Mouse (Mus musculus) stomach, embryonic 16.5 days (tissue): ENCODE data around the gene Ms4a13. TPM values are rescaled to one million over a fixed set of nuclear protein-coding genes. Genes with fewer than 3 reads are reported as not detected.
A peak's percentile ranks its signal among the peaks of the same experiment; 100 is the strongest.
"Not testable (repeated sequence)": the region's sequence is repeated elsewhere in the genome, so short reads cannot be mapped to it uniquely, and the experiment has no call there.

ENCODE experiments used
- ATAC-seq: fragments of 200-750 bp; cut with Nextera tagmentation; 2 replicates; pipeline ENCODE4 v1.8.0; 2017; ENCODE audit warnings: moderate number of reproducible peaks, moderate TSS enrichment; ENCODE audit not compliant: insufficient read depth, low FRiP score
- H3K27ac ChIP-seq: fragments of 300-500 bp; sonication (generic); 2 replicates; pipeline ENCODE4 v1.5.1; 2014; ENCODE audit warnings: low read length
- H3K27me3 ChIP-seq: fragments of 300-500 bp; sonication (generic); 2 replicates; pipeline ENCODE4 v1.6.1; 2014; ENCODE audit warnings: low read length, control low read depth, mixed read lengths; ENCODE audit not compliant: control insufficient read depth, insufficient read depth
- H3K36me3 ChIP-seq: fragments of 300-500 bp; sonication (generic); 2 replicates; pipeline ENCODE4 v1.6.1; 2014; ENCODE audit warnings: low read length; ENCODE audit not compliant: control insufficient read depth, insufficient read depth
- H3K4me1 ChIP-seq: fragments of 300-500 bp; sonication (generic); 2 replicates; pipeline ENCODE4 v1.6.1; 2014; ENCODE audit warnings: low read length, control low read depth, mixed read lengths; ENCODE audit not compliant: control insufficient read depth, insufficient read depth
- H3K4me2 ChIP-seq: fragments of 300-500 bp; sonication (generic); 2 replicates; pipeline ENCODE4 v1.6.1; 2014; ENCODE audit warnings: low read depth, low read length, mixed read lengths
- H3K4me3 ChIP-seq: fragments of 300-500 bp; sonication (generic); replicated peaks from 2 replicates; pipeline ENCODE4 v1.5.1; 2014; ENCODE audit warnings: mild to moderate bottlenecking, low read length
- H3K9ac ChIP-seq: fragments of 300-500 bp; sonication (generic); 2 replicates; pipeline ENCODE4 v1.6.1; 2014; ENCODE audit warnings: low read length
- H3K9me3 ChIP-seq: fragments of 300-500 bp; sonication (generic); replicated peaks from 2 replicates; pipeline ENCODE4 v1.6.1; 2016; ENCODE audit warnings: low read length, control low read depth; ENCODE audit not compliant: control insufficient read depth
- WGBS: fragments of 180-500 bp; shearing (Covaris S2); extraction: QIAGEN DNeasy Blood & Tissue Kit; methylation state at CpG from one replicate; pipeline ENCODE4 v1.1.7; 2014; 5-methylcytosine and 5-hydroxymethylcytosine counted together
- polyA plus RNA-seq: library from polyadenylated mRNA; unstranded; fragments of >200 nt; fragmentation: Nextera tagmentation; extraction: Ambion mirVana; gene quantifications from 2 replicates; pipeline ENCODE4 v1.2.1, GENCODE M21; 2015

Ms4a13 gene
- polyA plus RNA-seq, 1 experiment from 2014 or later: not detected

DNA sequence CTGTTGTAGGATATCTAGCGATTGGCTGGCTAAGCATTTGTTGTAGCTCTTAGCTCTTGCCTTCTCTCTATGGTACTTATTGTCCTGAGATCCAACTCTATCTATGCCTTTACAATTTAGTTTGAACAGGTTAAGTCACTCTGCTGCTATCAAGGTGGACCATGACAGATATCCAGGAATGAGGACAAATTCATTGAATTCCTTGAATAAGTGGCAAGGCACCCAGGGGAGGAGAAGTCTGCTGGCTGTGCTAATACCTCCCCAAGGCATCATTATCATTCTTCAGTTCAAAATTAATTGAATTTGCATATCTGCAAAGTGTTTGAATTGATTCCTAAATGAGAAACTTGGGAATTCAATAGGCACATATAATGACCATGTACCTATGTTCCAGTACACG lies 19.1 kb downstream of the Ms4a13 start:
- Histone ChIP-seq H3K9ac (no peak overlapping the region), H3K27me3 (no peaks in the 10 kb centered on the region), H3K4me2 (no peak overlapping the region), H3K27ac (no peak overlapping the region), H3K9me3 (no peaks in the 10 kb centered on the region), H3K4me3 (no peak overlapping the region), H3K36me3 (no peaks in the 10 kb centered on the region), H3K4me1 (no peaks in the 10 kb centered on the region)
- no peak for ATAC-seq
- WGBS: 61% methylated on average over 2 of the region's 2 CpGs

DNA sequence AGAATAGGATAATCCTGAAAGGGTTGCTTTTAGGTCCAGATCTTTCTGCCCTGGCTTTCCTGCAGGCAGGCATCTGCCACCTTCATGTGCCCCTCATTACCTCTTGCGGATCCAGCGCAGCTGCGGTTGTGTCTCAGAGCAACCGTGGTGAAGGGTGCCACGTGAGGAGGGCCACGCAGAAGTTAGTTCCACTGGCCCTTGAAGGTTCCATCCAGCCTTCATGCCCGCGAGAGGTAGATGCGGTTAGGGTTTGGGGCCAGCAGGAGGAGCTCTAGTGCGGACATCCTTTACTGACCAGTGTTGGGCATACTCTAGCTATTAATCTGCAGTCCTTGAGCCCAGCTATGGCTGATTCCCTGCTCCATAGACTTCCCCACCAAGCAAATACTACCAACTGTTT lies 31.4 kb downstream of the Ms4a13 start, which contains the start of gene 1700025F22Rik:
TSS of gene 1700025F22Rik (minus strand) at position 149 of the 400 bp plus-strand sequence.
- no peak within 1 kb of the TSS for H3K4me3 ChIP-seq
- no peak within 1 kb of the TSS for H3K9ac ChIP-seq
- no peak within 1 kb of the TSS for H3K27ac ChIP-seq
- no peaks in the 10 kb centered on the region for H3K4me1 ChIP-seq
- 40% methylated on average over 10 of the region's 10 CpGs for WGBS
- no peak within 1 kb of the TSS for H3K4me2 ChIP-seq
- no peaks in the 10 kb centered on the region for H3K9me3 ChIP-seq
- no peaks in the 10 kb centered on the region for H3K36me3 ChIP-seq
- ATAC-seq: no peak
- H3K27me3 ChIP-seq: no peaks in the 10 kb centered on the region

DNA sequence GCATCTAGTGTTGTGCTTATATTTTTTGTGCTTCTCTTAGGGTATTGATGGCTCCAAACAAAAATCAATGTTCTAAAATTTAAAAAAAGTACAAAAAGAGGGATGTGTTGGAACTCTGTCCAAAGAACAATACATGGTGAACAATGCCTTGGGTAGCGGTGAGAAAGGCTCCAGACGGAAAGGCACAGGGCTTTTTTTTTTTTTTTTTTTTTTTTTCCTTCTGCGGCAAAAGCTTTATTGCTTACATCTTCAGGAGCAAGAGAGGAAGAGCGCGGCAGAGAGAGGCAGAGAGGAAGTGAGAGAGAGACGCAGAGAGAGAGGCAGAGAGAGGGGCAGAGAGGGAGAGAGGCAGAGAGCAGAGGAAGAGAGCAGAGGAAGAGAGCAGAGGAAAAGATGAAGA lies 38.6 kb downstream of the Ms4a13 start:
- H3K36me3 ChIP-seq, ATAC-seq, H3K4me3 ChIP-seq, H3K4me2 ChIP-seq, H3K27ac ChIP-seq, H3K27me3 ChIP-seq, H3K9me3 ChIP-seq, H3K4me1 ChIP-seq, H3K9ac ChIP-seq: not testable (repeated sequence)
- WGBS: 83% methylated on average over 6 of the region's 6 CpGs

DNA sequence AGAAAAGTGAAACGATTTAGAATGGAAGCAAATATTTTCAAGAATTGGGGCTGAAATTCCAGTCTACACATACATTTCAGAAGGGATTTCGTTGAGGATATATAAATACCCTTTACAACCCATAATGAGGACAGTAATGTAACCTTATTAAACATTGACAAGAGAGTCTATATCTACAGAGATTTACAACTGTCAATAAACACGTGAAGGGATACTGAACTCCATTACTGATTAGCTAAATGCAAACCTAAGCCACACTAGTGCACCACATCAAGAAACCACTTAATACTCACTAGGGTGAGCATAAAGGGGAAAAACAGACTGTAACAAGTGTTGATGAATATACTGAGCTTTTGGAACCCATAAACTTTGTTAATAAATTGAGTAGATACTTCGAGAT lies 61.2 kb downstream of the Ms4a13 start:
- 70% methylated on average over 4 of the region's 4 CpGs for WGBS
- H3K4me1 ChIP-seq: no peaks in the 10 kb centered on the region
- no peak for ATAC-seq
- H3K4me2 ChIP-seq: no peak overlapping the region
- H3K27ac ChIP-seq: no peak overlapping the region
- no peaks in the 10 kb centered on the region for H3K9me3 ChIP-seq
- no peaks in the 10 kb centered on the region for H3K36me3 ChIP-seq
- no peak overlapping the region for H3K4me3 ChIP-seq
- H3K27me3 ChIP-seq: no peaks in the 10 kb centered on the region
- H3K9ac ChIP-seq: no peak overlapping the region

- H3K4me1 ChIP-seq: no peaks in the 10 kb centered on the region
- no peak overlapping the region for H3K4me3 ChIP-seq
- no peak overlapping the region for H3K27ac ChIP-seq
- WGBS: 84% methylated on average over 2 of the region's 2 CpGs
- H3K4me2 ChIP-seq: no peak overlapping the region
- H3K36me3 ChIP-seq: no peaks in the 10 kb centered on the region
- ATAC-seq: no peak
- H3K9ac ChIP-seq: no peak overlapping the region
- H3K27me3 ChIP-seq: no peaks in the 10 kb centered on the region
- H3K9me3 ChIP-seq: no peaks in the 10 kb centered on the region
Measured at GRCm38 (mm10) chr19:11134852-11135251, 61.7 kb downstream of the Ms4a13 start.

- WGBS: 81% methylated on average over 8 of the region's 8 CpGs
- H3K9me3 ChIP-seq, H3K9ac ChIP-seq, H3K36me3 ChIP-seq, H3K27me3 ChIP-seq, H3K4me3 ChIP-seq, H3K4me1 ChIP-seq, H3K4me2 ChIP-seq, H3K27ac ChIP-seq, ATAC-seq: not testable (repeated sequence)
Measured at GRCm38 (mm10) chr19:11130776-11131175, 65.8 kb downstream of the Ms4a13 start, which contains the start of gene 1700017D01Rik. Gene 1700017D01Rik, minus strand, starts transcription at chr19:11130876.

DNA sequence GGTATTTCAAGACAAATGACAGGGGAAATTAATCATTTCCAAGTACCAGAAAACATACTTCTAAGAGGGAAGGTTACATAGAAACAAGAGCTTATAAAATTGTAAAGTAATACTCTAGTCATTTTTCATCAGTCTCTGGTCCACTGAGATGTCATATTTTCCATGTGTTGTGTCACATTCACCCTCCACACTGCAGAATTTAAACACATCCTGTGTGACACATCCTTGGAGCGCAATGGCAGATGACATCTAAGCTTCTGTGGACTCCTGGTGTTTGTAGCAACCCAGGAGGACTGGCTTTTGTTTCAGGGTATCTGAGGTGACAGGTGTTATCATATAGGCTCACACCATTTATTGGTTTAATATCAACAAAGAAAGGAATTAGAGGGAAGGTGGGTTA lies 66.8 kb downstream of the Ms4a13 start:
- no peak for ATAC-seq
- no peak overlapping the region for H3K9ac ChIP-seq
- no peaks in the 10 kb centered on the region for H3K4me1 ChIP-seq
- no peaks in the 10 kb centered on the region for H3K9me3 ChIP-seq
- H3K4me2 ChIP-seq: no peak overlapping the region
- H3K4me3 ChIP-seq: no peak overlapping the region
- no peaks in the 10 kb centered on the region for H3K36me3 ChIP-seq
- 85% methylated on average over 1 of the region's 1 CpGs for WGBS
- no peaks in the 10 kb centered on the region for H3K27me3 ChIP-seq
- H3K27ac ChIP-seq: no peak overlapping the region

GRCm38 (mm10) chr19:11121016-11121420 lies 75.5 kb downstream of the Ms4a13 start:
- not testable (repeated sequence) for H3K27ac ChIP-seq, H3K36me3 ChIP-seq, H3K9me3 ChIP-seq, H3K27me3 ChIP-seq, H3K4me1 ChIP-seq
- peak; percentile 99 for ATAC-seq
- Histone ChIP-seq H3K4me3 (peak overlapping the region; percentile 45), H3K9ac (peak overlapping the region; percentile 63), H3K4me2 (peak overlapping the region; percentile 50; the same call in 1 of the 2 replicates)
- WGBS: 0% methylated on average over 12 of the region's 38 CpGs
